Mouse (Mus musculus) gastrocnemius, adult 8-10 months (tissue): ENCODE measurements around the gene Ttll12. TPM values are rescaled to one million over a fixed set of nuclear protein-coding genes. Genes with fewer than 3 reads are reported as not detected.

Source experiments
- DNase-seq, 2 experiments: peaks; one replicate each; pipeline ENCODE4 v3.0.0; 2022; ENCODE audit warnings: low spot score in 2 of 2
- total RNA-seq, 4 experiments: library from RNA; stranded (reverse); gene quantifications; 2 replicates each; pipeline ENCODE4 v1.2.4; 2022

Gene Ttll12
- total RNA-seq, 4 experiments from 2014 or later, result 3.4 to 5.0 (median 4.2) TPM

DNA sequence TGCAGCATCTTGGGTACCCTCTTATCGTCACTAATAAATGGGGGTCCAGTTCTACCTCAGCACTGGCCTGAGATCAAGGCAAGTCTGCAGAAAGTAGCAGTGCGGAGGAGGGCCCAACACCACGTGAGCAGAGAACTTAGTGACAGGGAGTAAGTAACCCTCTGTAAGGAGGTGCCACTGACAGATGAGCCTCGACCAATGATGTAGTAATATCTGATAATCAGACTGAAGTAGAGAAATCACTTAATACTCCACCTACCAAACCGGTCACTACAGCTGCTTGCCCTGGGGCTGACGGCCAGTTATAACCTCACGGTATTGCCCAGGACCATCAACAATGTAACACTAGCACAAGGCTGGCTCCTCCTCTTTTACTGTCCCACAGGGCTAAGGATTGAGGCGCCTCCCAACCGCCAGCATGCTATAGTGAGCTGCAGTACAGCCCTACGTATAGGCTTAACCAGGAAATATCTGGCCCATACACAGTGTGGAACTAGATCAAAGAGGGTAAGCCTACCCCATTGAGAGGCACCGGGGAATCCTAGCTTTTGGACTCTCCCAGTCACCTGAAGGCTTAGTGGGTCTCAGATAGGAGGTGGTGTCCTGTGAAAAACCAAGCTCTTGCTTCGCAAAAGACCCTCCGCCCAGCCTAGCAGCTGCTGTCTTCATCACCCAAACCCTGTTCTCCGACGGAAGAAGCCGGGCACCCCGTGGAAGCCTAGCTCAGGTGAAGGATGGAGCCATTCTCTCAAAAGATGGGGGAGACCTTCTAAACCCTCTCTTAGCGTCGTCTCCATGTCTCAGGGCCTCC, 1.1 kb downstream of the Ttll12 start:
- no peak for DNase-seq

- DNase-seq, result no peak
Observed at GRCm38 (mm10) chr15:83593189-83593585, 1.8 kb downstream of the Ttll12 start.

DNA sequence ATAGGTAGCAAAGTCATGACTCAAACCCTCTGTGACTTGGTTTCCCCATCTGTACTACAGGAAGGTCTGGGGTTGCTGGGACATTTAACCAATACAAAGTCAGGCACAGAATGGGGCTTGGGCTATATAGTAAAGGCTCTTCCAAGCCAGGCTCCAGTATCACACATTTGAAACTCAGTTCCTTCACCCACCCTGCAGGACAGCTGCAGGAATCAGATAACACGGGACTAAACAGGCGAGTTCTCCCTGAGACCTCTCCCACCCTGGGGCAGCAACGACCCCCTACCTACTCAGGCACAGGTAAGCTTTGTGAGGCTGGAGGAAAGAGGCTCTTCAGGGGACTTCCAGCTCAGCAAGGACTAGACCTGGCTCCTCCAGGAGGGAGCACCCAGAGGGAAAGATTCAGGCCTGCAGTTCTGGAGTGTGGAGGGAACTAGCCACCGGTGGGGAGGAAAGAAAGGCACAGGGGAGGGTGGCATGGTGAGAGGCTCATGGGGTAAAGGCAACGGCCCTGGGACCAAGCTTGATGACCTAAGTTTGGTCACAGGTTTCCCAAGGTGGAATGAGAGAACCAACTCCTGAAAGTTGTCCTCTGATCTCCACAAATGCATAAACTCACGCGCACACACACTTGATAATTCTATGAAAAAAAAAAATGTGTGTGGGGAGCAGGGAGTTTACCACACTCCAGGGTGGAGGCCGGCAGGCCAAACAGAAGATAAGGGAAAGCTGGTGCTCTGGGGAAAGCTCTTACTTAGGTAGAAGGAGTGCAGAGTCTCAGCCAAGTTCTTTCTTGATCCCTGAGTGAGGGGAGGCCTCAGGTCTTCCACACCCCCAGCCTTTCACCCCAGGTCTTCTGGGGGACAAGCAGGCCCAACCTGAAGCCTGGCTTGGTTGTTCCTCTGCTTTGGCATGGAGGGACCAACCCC, 2.4 kb downstream of the Ttll12 start:
- DNase-seq, result no peak

DNA sequence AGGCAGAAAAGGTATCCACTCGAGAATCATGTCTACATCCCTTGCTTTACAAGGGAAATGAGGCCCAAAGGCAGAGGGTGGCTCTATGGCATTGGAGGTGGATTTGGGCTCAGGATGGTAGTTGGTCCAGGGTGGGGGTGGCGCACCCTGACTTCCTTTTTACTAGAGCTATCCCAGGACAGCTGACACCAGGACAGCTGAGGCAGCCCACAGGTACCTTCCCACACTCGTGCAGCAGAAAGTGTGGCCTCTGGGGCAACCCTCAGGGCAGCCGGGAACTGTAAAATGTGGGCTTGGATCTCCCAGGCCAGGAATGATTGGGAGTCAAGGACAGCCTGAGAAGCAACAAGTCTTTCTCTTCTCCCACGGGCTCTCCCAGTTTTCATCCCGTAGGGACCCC, 3.2 kb downstream of the Ttll12 start:
- no peak for DNase-seq

- DNase-seq, result no peak
Observed at GRCm38 (mm10) chr15:83590841-83591240, 4.1 kb downstream of the Ttll12 start.

DNA sequence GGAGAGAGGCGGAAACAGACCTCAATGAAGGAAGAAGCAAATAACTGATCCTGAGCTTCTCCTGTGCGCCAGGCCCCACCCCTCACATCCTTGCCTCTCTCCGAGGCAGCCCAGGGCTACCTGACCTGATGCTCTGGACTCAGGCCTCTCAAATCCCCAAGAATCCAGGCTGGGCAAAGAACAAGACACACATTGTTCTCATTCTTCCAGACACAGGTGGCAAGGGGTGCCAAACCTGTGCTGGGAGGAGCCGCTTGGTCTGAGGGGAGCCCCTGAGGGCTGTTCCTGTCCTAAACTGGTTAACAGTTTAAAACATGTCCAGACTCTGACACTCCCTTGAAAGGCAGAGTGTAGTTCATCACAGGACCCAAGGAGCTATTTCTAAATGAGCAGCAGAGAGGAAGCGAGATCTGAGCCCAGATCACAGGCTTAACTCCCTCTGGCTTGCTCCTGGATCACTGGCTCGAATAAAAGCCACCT, 10.2 kb downstream of the Ttll12 start:
- no peak for DNase-seq

DNA sequence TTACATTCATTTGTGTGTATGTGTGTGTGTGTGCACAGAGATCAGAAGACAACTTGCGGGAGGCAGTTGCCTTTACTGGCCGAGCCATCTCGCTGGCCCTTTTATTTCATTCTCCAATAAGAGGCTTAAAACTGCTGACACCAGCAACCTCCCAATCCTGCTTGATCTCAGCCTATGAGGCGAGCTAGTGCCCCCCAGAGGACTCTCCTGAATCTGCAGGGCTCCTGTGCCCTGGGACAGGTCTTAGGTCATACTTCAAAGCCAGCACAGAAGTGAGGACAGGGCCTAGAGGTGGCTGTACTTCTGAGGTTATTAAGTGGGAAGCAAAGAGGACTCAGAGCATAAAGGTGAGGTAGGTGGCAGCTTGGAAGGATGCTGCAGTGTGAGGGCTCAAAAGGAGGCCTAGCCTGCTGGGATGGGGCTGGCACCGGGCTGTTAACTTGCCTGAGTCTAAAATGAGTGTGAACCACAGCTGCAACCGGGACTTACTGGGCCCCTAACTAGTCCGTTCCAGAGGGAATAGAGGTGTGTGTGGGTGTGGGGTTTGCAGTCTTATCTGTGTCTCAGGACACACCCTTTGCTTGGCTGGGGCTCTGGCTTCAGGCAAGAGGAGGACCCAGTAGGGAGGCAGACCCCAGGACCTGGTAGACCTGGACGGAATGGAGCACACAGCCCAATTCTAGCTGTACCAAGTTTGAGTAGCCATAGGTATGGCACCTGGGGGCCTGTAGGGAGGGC, 11.4 kb downstream of the Ttll12 start:
- DNase-seq, result peak; percentile 43 to 63

DNA sequence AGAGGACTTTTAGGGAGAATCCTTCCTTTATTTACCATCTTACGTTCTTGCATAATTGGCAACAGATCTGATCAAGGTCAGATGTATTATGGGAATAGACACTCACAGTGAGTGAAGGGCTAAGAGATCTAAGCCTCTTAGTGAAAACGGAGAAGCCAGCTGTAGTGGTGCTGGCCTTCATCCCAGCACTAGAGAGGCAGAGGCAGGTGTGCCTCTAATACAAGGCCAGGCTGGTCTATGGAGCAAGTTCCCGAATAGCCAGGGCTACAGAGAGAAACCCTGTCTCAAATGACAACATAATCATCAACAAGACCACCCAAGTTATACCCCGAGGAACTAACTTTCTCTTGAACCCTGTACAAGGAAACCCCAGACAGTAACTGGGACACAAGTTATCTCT, 12.0 kb downstream of the Ttll12 start:
- DNase-seq, result no peak

DNA sequence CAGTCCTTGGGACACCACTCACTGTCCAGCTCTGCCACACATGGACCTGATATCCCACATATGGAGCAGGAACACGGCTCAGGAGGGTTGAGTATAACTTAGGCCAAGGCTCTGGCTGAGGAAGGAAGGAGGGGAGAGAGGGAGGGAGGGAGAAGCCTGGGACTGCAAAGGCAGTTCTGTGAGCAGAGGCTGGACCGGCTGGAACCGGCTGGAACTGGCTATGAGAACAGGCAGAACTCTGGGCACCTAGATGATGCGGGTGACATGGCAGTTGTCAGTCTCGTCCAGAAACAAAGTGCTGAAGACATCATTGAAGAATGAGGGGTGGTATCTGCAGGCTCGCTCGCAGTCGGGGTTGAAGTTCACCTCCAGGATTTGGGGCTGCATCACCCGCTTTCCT, 18.3 kb downstream of the Ttll12 start:
- DNase-seq, result no peak

DNA sequence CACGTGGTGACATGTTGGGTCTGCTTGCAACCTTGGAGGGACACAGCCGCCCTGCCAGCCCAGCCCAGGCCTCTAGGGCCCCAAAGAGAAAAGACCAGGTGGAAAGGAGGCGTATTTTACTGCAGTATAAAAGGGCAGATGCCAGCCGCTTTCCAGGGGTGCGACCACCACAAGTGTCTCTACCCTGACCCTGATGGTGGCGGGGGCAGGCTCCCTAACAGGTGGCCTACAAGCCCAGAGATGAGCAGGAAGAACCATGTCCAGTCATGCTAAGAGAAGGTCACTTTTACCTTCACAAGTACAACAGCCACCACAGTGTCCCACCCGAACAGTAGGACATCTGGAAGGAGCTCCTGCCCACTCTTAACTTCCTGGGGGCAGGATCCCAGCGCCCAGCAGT, 19.4 kb downstream of the Ttll12 start:
- no peak for DNase-seq

- DNase-seq, result no peak
Observed at GRCm38 (mm10) chr15:83574731-83575351, 20.1 kb downstream of the Ttll12 start.

DNA sequence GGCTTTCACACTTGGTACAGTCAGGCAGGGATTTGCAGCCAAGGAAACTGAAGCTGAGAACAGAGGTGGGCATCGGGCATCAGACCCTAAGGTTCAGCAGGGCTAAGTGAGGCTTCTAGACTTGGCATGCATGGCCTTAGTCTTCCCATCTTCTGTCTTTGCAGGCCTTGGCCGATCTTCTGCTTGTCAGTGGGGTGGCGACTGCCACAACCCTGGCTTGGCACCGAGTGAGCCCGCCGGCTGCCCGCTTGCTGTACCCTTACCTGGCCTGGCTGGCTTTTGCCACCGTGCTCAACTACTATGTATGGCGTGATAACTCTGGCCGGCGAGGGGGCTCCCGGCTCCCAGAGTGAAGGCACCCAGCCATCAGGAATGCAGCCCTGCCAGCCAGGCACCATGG, 21.4 kb downstream of the Ttll12 start:
- DNase-seq, result no peak

- no peak for DNase-seq
Observed at GRCm38 (mm10) chr15:83572132-83572531, 22.8 kb downstream of the Ttll12 start.

- DNase-seq, result peak in 1 of 2 experiments; percentile 43
Observed at GRCm38 (mm10) chr15:83571636-83572035, 23.3 kb downstream of the Ttll12 start.

GRCm38 (mm10) chr15:83570641-83571040, 24.3 kb downstream of the Ttll12 start:
- no peak for DNase-seq

DNA sequence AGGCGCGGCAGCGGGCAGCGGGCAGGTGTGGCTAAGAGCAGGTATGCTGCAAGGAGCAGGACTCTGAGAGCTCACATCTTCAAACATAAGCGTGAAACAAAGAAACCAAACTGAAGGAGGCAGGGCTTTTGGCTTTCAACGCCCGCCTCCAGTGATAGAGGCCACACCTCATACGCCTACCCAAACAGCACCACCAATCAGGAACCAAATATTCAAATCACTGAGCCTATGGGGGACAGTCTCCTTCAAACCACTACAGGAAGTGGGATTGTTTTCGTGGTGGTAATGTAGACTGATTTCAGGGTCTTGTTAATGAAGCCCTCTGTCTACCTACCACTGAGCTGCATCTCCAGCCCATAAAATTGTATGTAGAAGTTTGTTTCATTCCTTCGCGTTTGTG, 25.3 kb downstream of the Ttll12 start:
- DNase-seq, result no peak

- DNase-seq, result no peak
Observed at GRCm38 (mm10) chr15:83568544-83568943, 26.4 kb downstream of the Ttll12 start.

DNA sequence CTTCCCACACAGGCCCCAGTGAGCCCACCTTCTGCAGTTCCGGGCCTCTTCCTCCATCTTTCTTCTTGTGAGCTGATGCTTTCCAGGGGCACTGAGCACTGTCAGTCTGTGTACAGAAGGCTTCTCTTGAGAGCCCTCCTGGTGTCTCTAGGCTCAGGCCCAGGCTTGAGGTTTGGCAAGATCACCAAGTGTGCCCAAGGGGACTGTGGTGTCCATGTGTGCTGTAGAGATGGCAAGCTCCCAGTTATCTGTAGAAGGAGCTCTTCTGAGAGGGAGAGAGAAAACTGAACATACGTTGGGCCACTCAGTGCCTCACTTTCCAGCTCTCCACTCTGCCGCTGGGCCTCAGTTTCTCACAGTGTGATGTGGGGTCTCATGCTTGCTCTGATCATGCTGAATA, 27.2 kb downstream of the Ttll12 start:
- no peak for DNase-seq

GRCm38 (mm10) chr15:83566006-83566405, 29.0 kb downstream of the Ttll12 start:
- no peak for DNase-seq

- DNase-seq, result peak in 1 of 2 experiments; percentile 36
Observed at GRCm38 (mm10) chr15:83565434-83565833, 29.5 kb downstream of the Ttll12 start.
